Mouse (Mus musculus): ENCODE results near the gene Ndufaf7.

GRCm38 (mm10) chr17:78895394-78895793, 41.5 kb upstream of the Ndufaf7 start:
- no peak for TF ChIP-seq POLR2A (IDR thresholded peaks at IDR 0.05; ENCODE audit: extremely low read depth, insufficient read depth, low read length)
- TF ChIP-seq CTCF (IDR thresholded peaks at IDR 0.05; ENCODE audit: extremely low read depth, insufficient read depth, low read length): peak; percentile 31; the same call in 1 of the 2 replicates
